Mouse (Mus musculus): ENCODE data around the gene Olfr878. TPM values are rescaled to one million over a fixed set of nuclear protein-coding genes. Genes with fewer than 3 reads are reported as not detected.

Olfr878 gene
- polyA plus RNA-seq, 1 experiment from 2014 or later: not detected

DNA sequence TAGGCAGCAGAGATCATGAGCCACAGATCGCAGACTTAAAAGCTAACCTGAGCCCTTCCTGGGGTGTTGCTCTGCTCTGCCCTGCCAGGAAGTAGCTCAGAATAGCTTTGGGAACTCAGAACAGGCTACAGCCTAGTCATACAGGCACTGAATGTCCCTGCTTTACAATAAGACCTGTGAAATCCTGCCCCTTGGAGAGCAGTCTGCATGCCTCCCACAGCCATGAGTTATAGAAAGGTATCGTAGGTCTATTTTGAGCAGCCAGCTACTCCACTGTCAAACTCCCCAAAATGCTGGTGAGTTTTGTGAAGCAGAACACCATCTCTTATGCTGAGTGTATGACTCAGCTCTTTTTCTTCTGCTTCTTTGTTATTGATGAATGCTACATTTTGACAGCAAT is 23.5 kb downstream of the Olfr878 start:
- 89% methylated on average over 2 of the region's 2 CpGs for WGBS
- Histone ChIP-seq H3K9me3 (replicated peaks) (no peaks in the 10 kb centered on the region), H3K4me1 (no peaks in the 10 kb centered on the region), H3K4me3 (no peak overlapping the region), H3K4me2 (replicated peaks) (no peak overlapping the region), H3K36me3 (no peaks in the 10 kb centered on the region), H3K27ac (no peak overlapping the region), H3K27me3 (no peaks in the 10 kb centered on the region), H3K9ac (no peak overlapping the region)
- no peak for ATAC-seq (ENCODE audit: low FRiP score)

Other genes with a start within 250 kb of the Olfr878 start
- gene Panx3, start 248.6 kb upstream of the Olfr878 start, polyA plus RNA-seq (2016; fragmentation: Nextera tagmentation; extraction: Ambion mirVana): 0.79 and 3.0 TPM in 2 replicates
- gene Olfr160, start 201.6 kb upstream of the Olfr878 start, polyA plus RNA-seq (2016; fragmentation: Nextera tagmentation; extraction: Ambion mirVana): not detected in 2 replicates
- not detected in 2 replicates for gene Olfr874, start 172.7 kb upstream of the Olfr878 start, polyA plus RNA-seq (2016; fragmentation: Nextera tagmentation; extraction: Ambion mirVana)
- not detected in 2 replicates for gene Olfr875, start 146.0 kb upstream of the Olfr878 start, polyA plus RNA-seq (2016; fragmentation: Nextera tagmentation; extraction: Ambion mirVana)
- gene Olfr876, start 114.8 kb upstream of the Olfr878 start, polyA plus RNA-seq (2016; fragmentation: Nextera tagmentation; extraction: Ambion mirVana): not detected in 2 replicates
- gene Olfr877, start 63.6 kb upstream of the Olfr878 start, polyA plus RNA-seq (2016; fragmentation: Nextera tagmentation; extraction: Ambion mirVana): not detected in 2 replicates
- not detected in 2 replicates for gene Olfr145, start 21.1 kb upstream of the Olfr878 start, polyA plus RNA-seq (2016; fragmentation: Nextera tagmentation; extraction: Ambion mirVana)
- not detected in 2 replicates for gene Olfr881, start 74.0 kb downstream of the Olfr878 start, polyA plus RNA-seq (2016; fragmentation: Nextera tagmentation; extraction: Ambion mirVana)
- not detected in 2 replicates for gene Olfr883, start 108.0 kb downstream of the Olfr878 start, polyA plus RNA-seq (2016; fragmentation: Nextera tagmentation; extraction: Ambion mirVana)
- not detected in 2 replicates for gene Olfr884, start 128.7 kb downstream of the Olfr878 start, polyA plus RNA-seq (2016; fragmentation: Nextera tagmentation; extraction: Ambion mirVana)
- not detected in 2 replicates for gene Olfr885, start 143.5 kb downstream of the Olfr878 start, polyA plus RNA-seq (2016; fragmentation: Nextera tagmentation; extraction: Ambion mirVana)
- not detected in 2 replicates for gene Olfr887, start 166.2 kb downstream of the Olfr878 start, polyA plus RNA-seq (2016; fragmentation: Nextera tagmentation; extraction: Ambion mirVana)
- not detected in 2 replicates for gene Olfr888, start 190.3 kb downstream of the Olfr878 start, polyA plus RNA-seq (2016; fragmentation: Nextera tagmentation; extraction: Ambion mirVana)
- 0.05 TPM in 1 of 2 replicates, not detected in the other for gene Olfr889, start 197.4 kb downstream of the Olfr878 start, polyA plus RNA-seq (2016; fragmentation: Nextera tagmentation; extraction: Ambion mirVana)
- gene Olfr890, start 224.7 kb downstream of the Olfr878 start, polyA plus RNA-seq (2016; fragmentation: Nextera tagmentation; extraction: Ambion mirVana): not detected in 2 replicates